8 mouse cellular contexts compared by ENCODE assay signal in the genomic region with DNA sequence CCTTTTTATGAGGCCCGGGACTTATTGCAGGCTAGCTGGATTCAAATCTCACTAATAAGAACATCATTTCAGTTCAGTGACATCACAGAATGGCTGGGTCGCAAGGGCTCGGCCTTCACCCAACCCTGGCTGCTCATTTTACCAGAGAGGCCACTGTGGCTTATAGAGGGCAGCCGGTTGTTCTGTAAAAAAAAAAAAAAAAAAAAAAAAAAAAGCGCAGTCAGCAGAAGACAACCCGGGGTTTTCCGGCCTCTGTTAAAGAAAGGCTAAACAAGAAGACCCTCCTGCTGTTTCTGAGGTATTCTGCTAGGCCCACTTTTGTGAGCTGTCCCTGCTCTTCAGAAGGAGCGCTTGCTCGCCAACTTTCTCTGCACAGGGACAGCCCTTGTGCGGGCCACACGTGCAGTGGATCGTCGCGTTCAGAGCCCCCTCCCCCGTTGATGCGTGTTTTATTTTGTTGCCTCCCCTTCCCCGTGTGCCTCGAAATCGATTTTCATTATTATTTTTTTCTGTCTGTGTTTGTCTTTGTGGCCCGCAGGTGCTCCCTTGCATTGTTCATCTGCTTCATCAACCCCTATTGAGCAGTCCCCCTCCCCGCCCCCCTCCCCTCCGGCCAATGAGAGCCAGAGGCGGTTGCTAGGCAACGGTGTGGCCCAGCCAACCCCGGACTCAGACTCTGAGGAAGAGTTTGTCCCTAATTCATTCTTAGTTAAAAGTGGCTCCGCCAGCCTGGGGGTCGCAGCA.
DNase-seq lines count a peak whose midpoint lies in the region; ATAC-seq and TF ChIP-seq lines count a peak whose summit lies in the region.

No protein-coding gene starts in this region.

- no peaks in the 10 kb centered on the region for H3K36me3 ChIP-seq in hindbrain, embryonic 11.5 days (ENCODE audit: control insufficient read depth, insufficient read depth, low read length)
- no peaks in the 10 kb centered on the region for H3K36me3 ChIP-seq in liver, postnatal 0 days (replicated peaks; ENCODE audit: insufficient read depth, low read length)
- no peaks in the 10 kb centered on the region for H3K36me3 ChIP-seq in stomach, postnatal 0 days (ENCODE audit: control insufficient read depth, insufficient read depth, low read length)

- peak overlapping the region; percentile 30 for H3K4me3 ChIP-seq in hindbrain, embryonic 11.5 days (ENCODE audit: low read depth, low read length)
- no peak overlapping the region for H3K4me3 ChIP-seq in liver, postnatal 0 days (ENCODE audit: low read depth, low read length)
- peak overlapping the region; percentile 8 for H3K4me3 ChIP-seq in stomach, postnatal 0 days (ENCODE audit: low read depth, low read length)

- WGBS in hindbrain, embryonic 11.5 days: under 1% methylated on average over 27 of the region's 27 CpGs
- 6% methylated on average over 27 of the region's 27 CpGs for WGBS in liver, postnatal 0 days (ENCODE audit: insufficient replicate concordance)
- WGBS in stomach, postnatal 0 days: 6% methylated on average over 27 of the region's 27 CpGs

- TF ChIP-seq CTCF in liver, postnatal 0 days (IDR thresholded peaks at IDR 0.05; ENCODE audit: low read depth): no peak
- no peak for TF ChIP-seq CTCF in stomach, postnatal 0 days (IDR thresholded peaks at IDR 0.05; ENCODE audit: low read depth)

- peaks cover 3% of the 10 kb centered on the region; the same call in 1 of the 2 replicates for H3K4me1 ChIP-seq in hindbrain, embryonic 11.5 days (replicated peaks; ENCODE audit: control insufficient read depth, insufficient read depth, low read length)
- H3K4me1 ChIP-seq in liver, postnatal 0 days (ENCODE audit: insufficient read depth): no peaks in the 10 kb centered on the region
- H3K4me1 ChIP-seq in stomach, postnatal 0 days (replicated peaks; ENCODE audit: control insufficient read depth, insufficient read depth): 0 out of 2 replicates have a peak, but pooled peaks cover 4% of the 10 kb centered on the region

- peak; percentile 97 for ATAC-seq in hindbrain, embryonic 11.5 days (ENCODE audit: low FRiP score)
- no peak for ATAC-seq in liver, postnatal 0 days
- peak; percentile 68; the same call in 1 of the 2 replicates for ATAC-seq in stomach, postnatal 0 days (ENCODE audit: low FRiP score, low TSS enrichment)

- TF ChIP-seq EP300 in liver, postnatal 0 days (IDR thresholded peaks at IDR 0.05; ENCODE audit: low read depth): no peak
- TF ChIP-seq EP300 in stomach, postnatal 0 days (optimal IDR thresholded peaks at IDR 0.05): no peak

- H3K4me2 ChIP-seq in hindbrain, embryonic 11.5 days (replicated peaks; ENCODE audit: low read depth, low read length): peak overlapping the region; percentile 59
- H3K4me2 ChIP-seq in liver, postnatal 0 days (ENCODE audit: low read depth, low read length): 0 out of 2 replicates have a peak overlapping the region, but pooled peaks have one; percentile 11
- peak overlapping the region; percentile 45 for H3K4me2 ChIP-seq in stomach, postnatal 0 days (replicated peaks; ENCODE audit: low read depth)

- no peaks in the 10 kb centered on the region for H3K27me3 ChIP-seq in hindbrain, embryonic 11.5 days (ENCODE audit: control insufficient read depth, insufficient read depth, low read length)
- H3K27me3 ChIP-seq in liver, postnatal 0 days (ENCODE audit: insufficient read depth, low read length): peaks cover 6% of the 10 kb centered on the region; the same call in 1 of the 2 replicates
- H3K27me3 ChIP-seq in stomach, postnatal 0 days (ENCODE audit: control insufficient read depth, insufficient read depth, low read length): no peaks in the 10 kb centered on the region

- DNase-seq in gastrocnemius, postnatal 10 days: peak; percentile 45
- no peak for DNase-seq in gastrocnemius, postnatal 25 days
- peak; percentile 27 for DNase-seq in urinary bladder, postnatal 14 days (ENCODE audit: low spot score)
- no peak for DNase-seq in urinary bladder, postnatal 36 days (ENCODE audit: low spot score in 2 of 2)
- DNase-seq in hindbrain, embryonic 11.5 days (ENCODE audit: low spot score): peak; percentile 92
- DNase-seq in liver, postnatal 0 days: no peak
- DNase-seq in stomach, postnatal 0 days (ENCODE audit: low spot score): peak; percentile 54
- DNase-seq in spleen, postnatal 4 days (ENCODE audit: low spot score in 2 of 2): no peak

- 0 out of 2 replicates have a peak overlapping the region, but pooled peaks have one; percentile 24 for H3K27ac ChIP-seq in hindbrain, embryonic 11.5 days (ENCODE audit: low read depth, low read length)
- H3K27ac ChIP-seq in liver, postnatal 0 days (ENCODE audit: low read depth): no peak overlapping the region
- H3K27ac ChIP-seq in stomach, postnatal 0 days (replicated peaks): no peak overlapping the region

- H3K9ac ChIP-seq in hindbrain, embryonic 11.5 days (ENCODE audit: low read depth, low read length): no peak overlapping the region
- H3K9ac ChIP-seq in liver, postnatal 0 days (replicated peaks): no peak overlapping the region
- no peak overlapping the region for H3K9ac ChIP-seq in stomach, postnatal 0 days (ENCODE audit: low read length)

- H3K9me3 ChIP-seq in hindbrain, embryonic 11.5 days (ENCODE audit: control insufficient read depth, low read length): no peaks in the 10 kb centered on the region
- H3K9me3 ChIP-seq in liver, postnatal 0 days (ENCODE audit: low read length): no peaks in the 10 kb centered on the region
- no peaks in the 10 kb centered on the region for H3K9me3 ChIP-seq in stomach, postnatal 0 days (ENCODE audit: control insufficient read depth, low read length)

Comparison
In these comparisons a context has a peak if more than half of its experiments do, and no peak if none do; other contexts are left out.
1. DNase-seq: peak in gastrocnemius, postnatal 10 days (single experiment), urinary bladder, postnatal 14 days (single experiment), hindbrain, embryonic 11.5 days (single experiment) and stomach, postnatal 0 days (single experiment); none in gastrocnemius, postnatal 25 days (single experiment), urinary bladder, postnatal 36 days (0 of 2), liver, postnatal 0 days (single experiment) and spleen, postnatal 4 days (0 of 2).
2. Peak in every context shown above with its lines, with median percentiles within 50 percentile points of each other: H3K4me2 ChIP-seq.